Mouse (Mus musculus) embryo, embryonic 9.5 days (tissue): ENCODE results near the gene Ggt7.
A peak's percentile ranks its signal among the peaks of the same experiment; 100 is the strongest.
"Not testable (repeated sequence)": the region's sequence is repeated elsewhere in the genome, so short reads cannot be mapped to it uniquely, and the experiment has no call there.

Source experiments
- DNase-seq: peaks from one replicate; pipeline ENCODE4 v3.0.0-alpha.2; 2017; ENCODE audit errors: extremely low spot score

Ggt7 gene

DNA sequence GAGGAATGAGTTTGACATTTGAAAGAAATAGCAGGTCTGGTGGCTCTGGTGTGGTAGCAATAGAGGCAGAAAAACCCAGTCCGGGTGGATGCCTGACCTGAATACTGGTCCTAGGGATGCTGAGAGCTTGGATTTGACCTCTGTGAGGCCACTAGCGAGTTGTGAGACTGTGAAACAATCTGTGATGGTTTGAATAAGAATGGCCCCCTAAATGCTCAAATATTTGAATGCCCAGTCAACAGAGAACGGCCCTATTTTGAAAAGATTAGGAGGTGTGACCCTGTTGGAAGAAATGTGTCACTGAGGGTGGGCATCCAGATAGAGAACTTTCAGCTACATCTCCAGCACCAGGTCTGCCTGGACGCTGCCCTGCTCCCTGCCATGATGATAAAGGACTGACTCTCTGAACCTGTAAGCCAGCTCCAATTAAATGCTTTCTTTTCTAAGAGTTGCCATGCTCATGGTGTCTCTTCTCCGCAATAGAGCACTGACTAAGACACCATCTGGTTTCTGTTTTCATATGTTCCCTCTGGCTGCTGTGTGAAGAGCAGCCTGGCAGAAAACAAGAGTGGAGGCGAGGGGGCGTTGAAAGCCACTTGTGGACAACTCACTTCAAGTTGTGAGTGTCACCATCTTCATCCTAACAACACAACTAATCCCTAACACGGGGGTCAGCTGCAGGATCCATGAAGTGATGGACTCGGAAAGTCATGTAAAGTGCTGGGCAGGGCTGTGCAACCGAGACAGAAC is 10.1 kb downstream of the Ggt7 start:
- DNase-seq = no peak

DNA sequence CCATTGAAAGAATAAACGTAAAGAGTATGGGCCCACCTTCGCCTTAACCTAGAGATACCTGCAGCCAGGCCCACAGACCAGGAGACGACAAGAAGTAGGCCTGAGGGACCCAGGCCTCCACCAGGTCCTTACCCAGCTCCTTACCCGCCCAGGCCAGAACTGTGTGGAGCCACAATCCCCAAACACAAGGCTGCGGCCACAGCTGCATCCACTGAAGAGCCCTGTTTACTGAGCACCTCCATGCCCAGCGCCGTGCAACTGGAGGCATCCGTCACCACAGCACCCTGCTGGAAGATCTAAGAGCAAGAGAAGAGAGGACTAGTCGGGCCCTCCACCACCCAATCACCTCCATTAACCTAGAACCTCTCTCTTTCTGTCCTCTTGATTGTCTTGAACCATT is 12.2 kb downstream of the Ggt7 start:
- no peak for DNase-seq

DNA sequence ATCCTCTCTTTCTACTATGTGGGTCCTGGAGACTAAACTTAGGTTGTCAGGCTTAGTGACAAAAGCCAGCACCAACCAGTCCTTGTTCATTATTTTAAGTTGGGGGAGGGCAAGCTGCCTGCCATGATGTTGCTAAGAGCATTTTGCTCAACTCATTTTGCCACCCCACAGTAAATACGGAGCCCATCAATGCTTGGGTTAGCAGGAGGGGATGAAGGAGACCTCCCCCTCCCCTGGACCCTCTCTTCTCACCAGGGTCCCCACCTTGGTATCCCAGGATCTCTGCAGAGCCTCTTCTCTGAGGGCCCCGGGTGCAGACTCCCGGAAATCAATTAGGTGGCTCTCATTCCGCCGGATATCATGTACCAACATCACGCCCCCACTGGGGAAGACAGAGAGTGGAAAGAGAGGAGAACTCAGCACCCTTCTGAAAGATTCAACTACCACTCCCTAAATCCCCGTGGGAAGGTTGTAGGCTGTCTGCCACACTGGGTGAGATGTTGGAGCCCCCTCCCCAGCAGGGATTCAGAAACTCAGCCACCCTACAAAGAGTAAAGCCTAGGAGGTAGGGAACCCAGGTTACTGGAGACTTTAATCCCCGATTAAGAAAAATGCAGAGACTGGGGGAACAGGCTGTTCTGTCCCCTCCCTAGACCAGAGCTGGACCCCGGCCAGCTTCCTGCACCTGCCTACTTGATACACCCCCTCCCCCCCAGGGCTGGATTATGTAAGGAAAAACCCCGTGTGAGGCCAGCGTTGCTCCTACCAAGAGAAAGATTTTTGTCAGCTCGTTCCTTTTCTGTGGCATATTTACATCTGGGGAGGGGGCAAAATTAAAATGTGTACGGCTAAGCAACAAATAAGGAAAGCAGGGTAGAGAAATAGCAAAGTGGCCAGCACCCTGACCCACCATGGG is 13.3 kb downstream of the Ggt7 start:
- no peak for DNase-seq

DNA sequence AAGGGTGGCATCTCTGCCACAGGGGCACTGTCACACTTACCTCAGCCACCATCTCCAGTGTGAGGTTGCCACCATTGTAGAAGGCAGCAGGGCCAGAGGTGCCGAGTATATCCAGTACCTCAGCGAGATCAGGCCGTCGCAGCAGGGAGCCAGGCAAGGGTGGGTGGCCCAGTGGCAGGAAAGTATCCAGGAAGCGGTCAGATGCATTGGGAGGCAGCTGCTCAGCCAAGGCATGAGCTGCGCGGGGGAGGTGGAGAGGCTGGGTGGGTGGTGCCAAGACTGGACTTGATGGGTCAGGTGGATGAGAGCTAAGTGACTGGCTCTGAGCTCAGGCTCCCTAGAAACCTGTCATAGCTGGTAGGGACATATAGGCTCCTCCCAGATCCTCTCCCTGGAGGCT is 15.4 kb downstream of the Ggt7 start:
- DNase-seq = no peak

DNA sequence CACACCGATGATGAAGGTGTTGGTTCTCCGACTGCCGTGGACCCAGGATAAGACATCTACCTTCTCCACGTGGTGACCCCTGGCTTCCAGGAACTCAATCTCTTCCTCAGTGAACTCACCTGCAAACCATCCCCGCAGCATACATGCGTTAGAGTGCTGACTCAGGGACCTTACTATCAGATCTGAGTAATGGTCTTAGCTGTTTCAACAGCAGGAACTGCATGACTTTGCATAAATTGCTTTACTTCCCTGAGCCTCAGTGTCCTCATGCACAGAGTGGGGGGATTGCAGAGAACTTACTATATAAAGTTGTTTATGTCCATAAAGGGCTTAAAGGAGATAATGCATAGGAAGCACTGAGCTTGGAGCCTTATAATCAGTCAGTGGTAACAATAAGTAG is 27.0 kb downstream of the Ggt7 start:
- DNase-seq = no peak

DNA sequence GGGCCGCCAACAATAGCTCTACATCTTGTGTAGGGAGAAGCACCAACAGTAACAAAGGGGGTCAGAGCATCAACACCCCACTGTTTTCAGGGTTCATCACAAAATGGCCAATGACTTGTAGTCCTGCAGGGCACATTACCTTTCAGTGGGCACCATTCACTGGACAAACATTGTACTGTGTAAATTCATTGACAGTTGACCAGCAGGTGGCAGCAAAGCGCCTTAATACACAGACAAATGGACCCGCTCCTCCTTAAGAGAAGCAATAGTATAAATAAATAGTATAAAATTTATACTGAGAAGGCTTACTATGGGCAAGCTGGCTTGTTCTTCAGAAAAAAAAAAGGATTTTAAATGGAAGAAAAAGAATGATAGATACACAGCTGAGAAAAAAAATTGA is 36.0 kb downstream of the Ggt7 start:
- peak; percentile 54 for DNase-seq

DNA sequence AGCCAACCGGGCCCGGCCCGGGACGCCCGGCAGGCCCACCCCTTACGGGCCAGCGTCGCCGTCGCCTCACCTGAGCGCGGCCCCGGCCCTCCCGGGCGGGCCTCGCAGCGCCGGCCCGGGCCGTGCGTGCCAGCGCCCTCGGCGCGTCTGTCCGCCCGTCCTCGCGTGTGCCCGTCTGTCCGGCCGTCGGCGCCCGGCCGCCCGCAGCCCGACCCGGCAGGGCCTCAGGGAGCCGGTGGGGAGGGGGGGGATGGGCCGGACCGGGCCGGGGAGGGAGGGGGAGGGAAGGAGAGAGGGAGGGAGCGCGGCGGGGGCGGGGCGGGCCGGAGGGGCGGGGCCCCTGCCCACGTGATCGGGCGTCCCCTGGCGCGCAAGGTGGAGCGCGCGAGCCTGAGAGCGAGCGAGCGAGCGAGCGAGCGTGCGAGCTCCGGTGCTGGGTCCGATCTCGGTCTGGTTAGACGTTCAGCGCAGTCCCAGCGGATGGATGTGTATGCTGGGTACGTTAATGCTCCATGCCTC is 44.4 kb downstream of the Ggt7 start, which contains the start of gene Ncoa6:
TSS of gene Ncoa6 (minus strand) at position 325 of the 519 bp plus-strand sequence.
- DNase-seq = peak; percentile 83

DNA sequence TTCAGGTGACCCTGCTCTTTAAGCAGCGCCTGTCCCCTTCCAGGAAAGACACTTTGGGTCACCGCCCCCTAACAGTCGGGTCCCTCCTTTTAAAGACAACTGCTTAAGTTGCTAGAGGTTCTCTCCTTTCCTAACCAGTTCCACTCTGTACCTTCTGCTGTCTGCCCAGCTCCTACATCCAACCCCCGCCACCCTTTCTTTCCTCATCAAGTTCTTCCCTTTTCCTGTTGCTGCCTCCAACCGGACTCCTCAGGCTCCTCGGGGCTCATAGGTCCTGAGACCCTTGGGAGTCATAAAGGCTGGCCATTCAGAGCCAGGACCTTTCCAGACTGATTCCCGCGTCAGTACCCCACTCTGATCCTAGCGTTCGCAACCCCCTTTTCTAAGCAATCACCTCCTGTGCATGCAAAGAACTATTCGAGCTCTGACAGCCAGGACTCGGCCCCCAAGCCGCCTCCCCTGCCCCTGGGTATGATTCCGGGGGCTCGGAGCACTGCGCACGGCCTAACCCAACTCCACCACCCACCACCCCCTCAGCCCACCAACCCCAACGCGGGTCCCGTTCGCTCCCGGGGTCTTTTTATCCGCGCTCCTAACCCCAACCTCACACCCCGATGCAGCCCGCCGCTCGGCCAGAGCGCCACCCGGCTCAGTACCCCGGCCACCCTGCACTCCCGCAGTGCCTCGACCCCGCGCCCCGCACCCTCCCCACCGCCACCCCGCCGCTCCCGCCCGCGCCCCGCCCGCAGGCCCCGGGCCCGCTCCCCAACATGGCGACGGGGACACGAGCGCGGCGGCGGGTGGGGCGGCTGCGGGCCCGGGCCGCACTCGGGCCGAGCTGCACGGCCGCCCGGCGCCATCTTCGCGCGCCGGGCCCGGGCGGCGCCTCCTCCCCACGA is 45.1 kb downstream of the Ggt7 start:
- peak; percentile 57 for DNase-seq

DNA sequence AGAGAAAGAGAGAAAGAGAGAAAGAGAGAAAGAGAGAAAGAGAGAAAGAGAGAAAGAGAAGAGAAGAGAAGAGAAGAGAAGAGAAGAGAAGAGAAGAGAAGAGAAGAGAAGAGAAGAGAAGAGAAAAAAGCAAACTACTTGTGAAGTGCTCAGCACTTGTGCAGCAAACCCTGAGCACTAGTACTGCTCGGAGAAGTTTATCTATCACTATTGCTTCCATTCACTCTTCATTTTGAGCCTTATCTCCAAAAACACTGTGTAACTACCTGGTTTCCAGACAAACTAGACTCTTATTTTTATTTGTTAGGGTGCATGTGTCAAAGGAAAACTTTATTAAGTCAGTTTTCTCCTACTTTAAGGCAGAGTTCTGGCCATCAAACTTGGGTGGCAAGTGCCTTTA is 51.2 kb downstream of the Ggt7 start:
- DNase-seq = no peak

DNA sequence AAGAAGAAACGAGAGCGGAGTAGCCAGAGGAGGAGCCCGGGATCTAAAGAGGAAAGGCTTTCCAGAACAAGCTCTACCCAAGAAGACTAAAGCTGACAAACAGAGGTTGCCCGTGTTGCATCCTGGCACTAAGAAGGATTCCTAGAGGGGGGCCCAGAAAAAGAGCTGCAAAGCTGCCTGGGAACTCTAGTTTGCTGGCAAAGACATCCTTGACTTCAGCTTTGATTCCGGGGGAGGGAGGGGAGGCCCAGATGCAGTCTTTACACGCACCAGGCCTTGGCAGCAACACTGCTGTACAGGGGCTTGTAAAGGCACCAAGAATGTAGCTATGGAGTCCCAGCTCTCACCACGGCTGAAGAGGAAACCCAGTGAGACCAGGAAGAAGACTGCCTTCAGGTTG is 64.4 kb downstream of the Ggt7 start:
- no peak for DNase-seq

DNA sequence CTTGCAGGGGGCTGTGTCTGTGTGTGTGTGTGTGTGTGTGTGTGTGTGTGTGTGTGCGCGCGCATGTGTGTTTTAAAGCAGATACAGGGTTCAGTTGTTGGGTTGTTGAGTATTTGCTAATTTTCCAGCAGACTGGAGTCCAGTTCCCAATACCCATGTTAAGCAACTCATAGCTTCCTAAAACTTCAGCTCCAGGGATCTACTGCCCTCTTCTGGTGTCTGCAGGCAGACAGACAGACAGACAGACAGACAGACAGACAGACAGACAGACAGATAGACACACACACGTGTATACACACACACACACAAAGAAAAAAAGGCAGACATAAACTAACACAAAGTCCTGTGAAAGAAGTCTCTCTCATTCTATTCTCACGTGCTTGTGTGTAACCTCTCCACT is 66.8 kb downstream of the Ggt7 start:
- DNase-seq = no peak

DNA sequence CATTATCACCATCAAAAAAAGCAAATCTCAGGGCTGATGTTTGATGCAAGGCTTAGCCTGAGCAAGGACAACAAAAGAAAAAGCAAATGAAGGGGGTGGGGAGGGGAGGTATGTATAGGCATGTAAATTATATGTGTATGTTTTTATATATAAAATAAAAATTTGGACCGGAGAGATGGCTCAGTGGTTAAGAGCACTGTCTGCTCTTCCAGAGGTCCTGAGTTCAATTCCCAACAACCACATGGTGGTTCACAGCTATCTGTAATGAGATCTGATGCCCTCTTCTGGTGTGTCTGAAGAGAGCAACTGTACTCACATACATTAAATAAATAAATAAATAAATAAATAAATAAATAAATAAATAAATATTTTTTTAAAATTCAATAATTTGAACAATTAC is 70.1 kb downstream of the Ggt7 start:
- DNase-seq = not testable (repeated sequence)

DNA sequence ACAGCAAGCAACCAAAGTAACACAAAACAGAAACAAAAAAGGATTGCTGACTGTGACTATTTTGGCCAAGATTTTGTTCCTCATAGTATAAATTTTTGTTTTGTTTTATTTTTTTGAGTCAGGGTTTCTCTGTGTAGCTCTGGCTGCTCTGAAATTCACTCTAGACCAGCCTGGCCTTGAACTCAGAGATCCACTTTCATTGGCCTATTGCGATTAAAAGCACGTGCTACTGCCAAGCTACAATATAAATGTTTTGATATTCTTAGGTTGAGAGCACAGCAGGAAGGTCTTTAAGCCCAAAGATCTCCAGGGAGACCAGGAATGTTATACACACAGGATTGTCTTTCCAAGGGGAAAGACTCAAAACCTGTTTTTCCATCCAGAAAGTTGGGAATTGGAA is 74.6 kb downstream of the Ggt7 start:
- no peak for DNase-seq

DNA sequence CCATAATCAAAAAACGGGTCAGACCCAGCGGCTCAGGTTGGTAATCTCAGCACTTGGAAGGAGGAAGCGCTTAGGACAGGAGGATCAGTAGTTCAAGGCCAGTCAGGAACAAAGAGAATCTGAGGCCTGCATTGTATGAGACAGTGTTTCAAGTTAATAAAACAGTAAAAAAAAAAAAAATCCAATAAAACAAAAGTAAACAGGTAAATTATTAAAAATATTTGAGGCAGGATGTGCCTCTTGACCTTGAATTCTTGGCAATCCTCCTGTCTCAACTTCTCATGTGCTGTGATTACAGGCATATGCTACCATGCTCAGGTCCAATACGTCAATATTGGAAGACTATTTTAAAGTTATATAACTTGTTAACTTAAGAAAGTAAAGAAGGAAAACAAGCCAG is 75.1 kb downstream of the Ggt7 start:
- DNase-seq = no peak
